Mouse (Mus musculus): Measurements from ENCODE around the gene Tmem63b.

Tmem63b gene

GRCm38 (mm10) chr17:45671821-45672220 is 14.9 kb downstream of the Tmem63b start:
- no peak for DNase-seq (ENCODE audit: low spot score in 2 of 2)

- DNase-seq (ENCODE audit: low spot score in 2 of 2) = no peak
Observed at GRCm38 (mm10) chr17:45667986-45668385, 18.7 kb downstream of the Tmem63b start.

GRCm38 (mm10) chr17:45667481-45667880 is 19.2 kb downstream of the Tmem63b start:
- DNase-seq (ENCODE audit: low spot score in 2 of 2) = no peak

- no peak for DNase-seq (ENCODE audit: low spot score in 2 of 2)
Observed at GRCm38 (mm10) chr17:45666091-45666490, 20.6 kb downstream of the Tmem63b start.

- DNase-seq (ENCODE audit: low spot score in 2 of 2) = no peak
Observed at GRCm38 (mm10) chr17:45664608-45665007, 22.1 kb downstream of the Tmem63b start.

GRCm38 (mm10) chr17:45663106-45663919 is 23.4 kb downstream of the Tmem63b start:
- DNase-seq (ENCODE audit: low spot score in 2 of 2) = peak; percentile 82 to 87

GRCm38 (mm10) chr17:45659225-45659624 is 27.5 kb downstream of the Tmem63b start, which contains the start of gene Capn11:
Gene Capn11, minus strand, starts transcription at chr17:45659325.
- no peak for DNase-seq (ENCODE audit: low spot score in 2 of 2)

- DNase-seq (ENCODE audit: low spot score in 2 of 2) = peak in 1 of 2 experiments; percentile 54
Observed at GRCm38 (mm10) chr17:45655820-45656219, 30.9 kb downstream of the Tmem63b start.

- DNase-seq (ENCODE audit: low spot score in 2 of 2) = peak in 1 of 2 experiments; percentile 50
Observed at GRCm38 (mm10) chr17:45653233-45653632, 33.5 kb downstream of the Tmem63b start.

GRCm38 (mm10) chr17:45644185-45644584 is 42.5 kb downstream of the Tmem63b start:
- DNase-seq (ENCODE audit: low spot score in 2 of 2) = no peak

GRCm38 (mm10) chr17:45642701-45643100 is 44.0 kb downstream of the Tmem63b start:
- DNase-seq (ENCODE audit: low spot score in 2 of 2) = peak; percentile 66 to 86

GRCm38 (mm10) chr17:45641981-45642380 is 44.7 kb downstream of the Tmem63b start:
- DNase-seq (ENCODE audit: low spot score in 2 of 2) = no peak

- no peak for DNase-seq (ENCODE audit: low spot score in 2 of 2)
Observed at GRCm38 (mm10) chr17:45638596-45639295, 48.0 kb downstream of the Tmem63b start.

GRCm38 (mm10) chr17:45634033-45634432 is 52.7 kb downstream of the Tmem63b start:
- no peak for DNase-seq (ENCODE audit: low spot score in 2 of 2)

GRCm38 (mm10) chr17:45631940-45632339 is 54.8 kb downstream of the Tmem63b start:
- no peak for DNase-seq (ENCODE audit: low spot score in 2 of 2)

- DNase-seq (ENCODE audit: low spot score in 2 of 2) = no peak
Observed at GRCm38 (mm10) chr17:45630992-45631391, 55.7 kb downstream of the Tmem63b start.

GRCm38 (mm10) chr17:45629861-45630694 is 56.6 kb downstream of the Tmem63b start:
- peak in 1 of 2 experiments; percentile 74 for DNase-seq (ENCODE audit: low spot score in 2 of 2)

GRCm38 (mm10) chr17:45628885-45629855 is 57.5 kb downstream of the Tmem63b start:
- no peak for DNase-seq (ENCODE audit: low spot score in 2 of 2)

GRCm38 (mm10) chr17:45628160-45628559 is 58.5 kb downstream of the Tmem63b start:
- no peak for DNase-seq (ENCODE audit: low spot score in 2 of 2)

GRCm38 (mm10) chr17:45626577-45627134 is 60.0 kb downstream of the Tmem63b start:
- DNase-seq (ENCODE audit: low spot score in 2 of 2) = peak in 1 of 2 experiments; percentile 73
